Mouse (Mus musculus) left cerebral cortex, postnatal 4 days (tissue): ENCODE data around the gene Cul9. TPM values are rescaled to one million over a fixed set of nuclear protein-coding genes. Genes with fewer than 3 reads are reported as not detected.
A peak's percentile ranks its signal among the peaks of the same experiment; 100 is the strongest.
"Not testable (repeated sequence)": the region's sequence is repeated elsewhere in the genome, so short reads cannot be mapped to it uniquely, and the experiment has no call there.

Source experiments
- DNase-seq: peaks from one replicate; pipeline ENCODE4 v3.0.0-alpha.2; 2022
- intact Hi-C: fragments of 180-260 bp; cut with DNase I; formaldehyde crosslinking; loops from one replicate; pipeline ENCODE4 v1.15.1; 2025
- total RNA-seq, 2 experiments: library from RNA; stranded (reverse); gene quantifications; 2 replicates each; pipeline ENCODE4 v1.2.3; 2021

Gene Cul9
- total RNA-seq, 2 experiments from 2014 or later: 48.0 to 49.9 TPM

GRCm38 (mm10) chr17:46511059-46511710 lies 35.0 kb downstream of the Cul9 start:
- intact Hi-C loops: no loop called here

GRCm38 (mm10) chr17:46505617-46506016 lies 40.6 kb downstream of the Cul9 start:
- no peak for DNase-seq
- intact Hi-C loops: no loop called here

More at GRCm38 (mm10) chr17:46511059-46511710, 35.0 kb downstream of the Cul9 start:
- DNase-seq: no peak

GRCm38 (mm10) chr17:46503847-46504638 lies 42.1 kb downstream of the Cul9 start:
- no peak for DNase-seq
- intact Hi-C loops: no loop called here

- DNase-seq: no peak
- intact Hi-C loops: no loop called here
These were observed 43.4 kb downstream of the Cul9 start for GRCm38 (mm10) chr17:46502775-46503174.

GRCm38 (mm10) chr17:46497956-46498355 lies 48.2 kb downstream of the Cul9 start:
- intact Hi-C loops: no loop called here

GRCm38 (mm10) chr17:46496623-46497434 lies 49.4 kb downstream of the Cul9 start, which contains the start of gene Dnph1:
Gene Dnph1, plus strand, starts transcription at chr17:46496711.
- intact Hi-C loops: no loop called here
- peak; percentile 88 for DNase-seq

More at GRCm38 (mm10) chr17:46497956-46498355, 48.2 kb downstream of the Cul9 start:
- no peak for DNase-seq

- DNase-seq, intact Hi-C loops: not testable (repeated sequence)
These were observed 50.1 kb downstream of the Cul9 start for GRCm38 (mm10) chr17:46496081-46496480.

- intact Hi-C loops: no loop called here
- DNase-seq: peak; percentile 34
These were observed 50.7 kb downstream of the Cul9 start for GRCm38 (mm10) chr17:46495486-46495885.

GRCm38 (mm10) chr17:46487431-46487830 lies 58.8 kb downstream of the Cul9 start, which contains the start of gene Ttbk1:
Gene Ttbk1, minus strand, starts transcription at chr17:46487675.
- peak; percentile 65 for DNase-seq
- intact Hi-C loops: no loop called here

GRCm38 (mm10) chr17:46486995-46487394 lies 59.2 kb downstream of the Cul9 start:
- intact Hi-C loops: no loop called here
- peak; percentile 25 for DNase-seq

- DNase-seq: no peak
- intact Hi-C loops: no loop called here
These were observed 61.7 kb downstream of the Cul9 start for GRCm38 (mm10) chr17:46484461-46484875.

GRCm38 (mm10) chr17:46484021-46484431 lies 62.2 kb downstream of the Cul9 start:
- peak; percentile 27 for DNase-seq
- intact Hi-C loops: no loop called here

GRCm38 (mm10) chr17:46483561-46484001 lies 62.6 kb downstream of the Cul9 start:
- DNase-seq: peak; percentile 46
- intact Hi-C loops: no loop called here

GRCm38 (mm10) chr17:46477286-46477685 lies 68.9 kb downstream of the Cul9 start:
- no peak for DNase-seq
- intact Hi-C loops: no loop called here

- no peak for DNase-seq
- intact Hi-C loops: no loop called here
These were observed 69.6 kb downstream of the Cul9 start for GRCm38 (mm10) chr17:46476601-46477000.

GRCm38 (mm10) chr17:46467830-46468229 lies 78.4 kb downstream of the Cul9 start:
- DNase-seq: peak; percentile 49
- intact Hi-C loops: no loop called here

- intact Hi-C loops: no loop called here
- DNase-seq: no peak
These were observed 84.0 kb downstream of the Cul9 start for GRCm38 (mm10) chr17:46462226-46462625.

- intact Hi-C loops: no loop called here
- DNase-seq: no peak
These were observed 84.8 kb downstream of the Cul9 start for GRCm38 (mm10) chr17:46461347-46461746.

GRCm38 (mm10) chr17:46460673-46461072 lies 85.5 kb downstream of the Cul9 start:
- DNase-seq: no peak
- intact Hi-C loops: no loop called here

GRCm38 (mm10) chr17:46458439-46458838 lies 87.7 kb downstream of the Cul9 start:
- intact Hi-C loops: no loop called here
- no peak for DNase-seq

GRCm38 (mm10) chr17:46457791-46458190 lies 88.4 kb downstream of the Cul9 start:
- intact Hi-C loops: no loop called here
- DNase-seq: peak; percentile 48
